Mouse (Mus musculus) brain, embryonic 14.5 days (tissue): ENCODE measurements around the gene Atg4a-ps. TPM values are rescaled to one million over a fixed set of nuclear protein-coding genes. Genes with fewer than 3 reads are reported as not detected.
"Not testable (repeated sequence)": the region's sequence is repeated elsewhere in the genome, so short reads cannot be mapped to it uniquely, and the experiment has no call there.

Experiments
- DNase-seq: peaks from one replicate; pipeline ENCODE4 v3.0.0-alpha.2; 2011; ENCODE audit warnings: low read depth
- CTCF ChIP-seq: fragments of 200-500 bp; IDR thresholded peaks from 2 replicates; pipeline ENCODE4 v1.5.1; 2012; ENCODE audit warnings: inconsistent platforms, mild to moderate bottlenecking, moderate library complexity, borderline replicate concordance; ENCODE audit not compliant: insufficient read depth, insufficient read length; ENCODE audit errors: extremely low read depth
- POLR2A ChIP-seq: fragments of 200-500 bp; IDR thresholded peaks from 2 replicates; pipeline ENCODE4 v1.6.1; 2012; ENCODE audit warnings: mild to moderate bottlenecking, inconsistent platforms, borderline replicate concordance; ENCODE audit not compliant: poor library complexity, insufficient read depth, insufficient read length, severe bottlenecking; ENCODE audit errors: extremely low read depth
- polyA plus RNA-seq: library from polyadenylated mRNA; depleted of rRNA; stranded (reverse); fragments of >200 nt; gene quantifications from 2 replicates; pipeline ENCODE4 v1.2.3, GENCODE M21; 2012; rRNA removed

Gene Atg4a-ps
- 0.04 TPM in 1 of 2 replicates, not detected in the other for polyA plus RNA-seq

GRCm38 (mm10) chr3:103645968-103646367, at the start of gene Atg4a-ps:
TSS of gene Atg4a-ps (minus strand) at chr3:103646068.
- not testable (repeated sequence) for DNase-seq

DNA sequence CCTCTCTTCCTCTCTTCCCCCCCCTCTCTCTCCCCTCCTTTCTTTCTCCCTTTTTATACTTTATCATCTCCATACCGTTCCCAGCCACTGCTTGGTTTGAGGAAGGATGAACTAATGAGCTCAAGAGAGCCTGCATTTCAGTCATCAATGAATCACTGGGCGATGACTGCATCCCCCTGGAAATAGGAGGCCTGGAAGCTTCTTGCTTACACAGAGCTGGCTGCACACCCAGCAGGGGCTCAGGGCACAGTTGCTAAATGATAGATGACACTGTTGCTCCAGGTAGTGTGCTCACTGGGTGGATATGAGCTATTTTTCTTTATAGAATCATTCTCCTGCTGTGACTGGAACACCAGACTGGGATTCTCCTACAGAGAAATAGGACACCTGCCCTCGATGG, 49.7 kb upstream of the Atg4a-ps start:
- no peak for DNase-seq
- TF ChIP-seq POLR2A (no peak), CTCF (no peak)

- no peak for DNase-seq
- TF ChIP-seq POLR2A, result no peak
- no peak for TF ChIP-seq CTCF
Measured at GRCm38 (mm10) chr3:103690506-103690905, 44.6 kb upstream of the Atg4a-ps start.

DNA sequence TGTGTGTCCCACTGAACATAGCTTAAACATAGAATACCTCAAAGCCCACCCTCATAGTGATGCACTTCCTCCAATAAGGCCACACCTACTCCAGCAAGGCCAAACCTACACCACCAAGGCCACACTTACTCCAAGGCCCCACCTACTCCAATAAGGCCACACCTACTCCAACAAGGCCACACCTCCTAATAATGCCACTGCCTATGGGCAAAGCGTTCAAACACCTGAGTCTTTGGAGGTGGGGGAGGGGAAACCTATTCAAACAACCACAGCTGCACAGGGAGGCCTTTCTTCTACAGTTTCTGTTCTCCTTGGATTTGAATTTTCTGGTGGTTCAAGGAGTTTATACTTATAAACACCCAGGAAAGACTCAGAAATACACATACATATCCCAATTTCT, 43.2 kb upstream of the Atg4a-ps start:
- DNase-seq, result no peak
- no peak for TF ChIP-seq POLR2A
- no peak for TF ChIP-seq CTCF

- no peak for DNase-seq
- TF ChIP-seq CTCF (no peak), POLR2A (no peak)
Measured at GRCm38 (mm10) chr3:103683966-103684319, 38.1 kb upstream of the Atg4a-ps start.

DNA sequence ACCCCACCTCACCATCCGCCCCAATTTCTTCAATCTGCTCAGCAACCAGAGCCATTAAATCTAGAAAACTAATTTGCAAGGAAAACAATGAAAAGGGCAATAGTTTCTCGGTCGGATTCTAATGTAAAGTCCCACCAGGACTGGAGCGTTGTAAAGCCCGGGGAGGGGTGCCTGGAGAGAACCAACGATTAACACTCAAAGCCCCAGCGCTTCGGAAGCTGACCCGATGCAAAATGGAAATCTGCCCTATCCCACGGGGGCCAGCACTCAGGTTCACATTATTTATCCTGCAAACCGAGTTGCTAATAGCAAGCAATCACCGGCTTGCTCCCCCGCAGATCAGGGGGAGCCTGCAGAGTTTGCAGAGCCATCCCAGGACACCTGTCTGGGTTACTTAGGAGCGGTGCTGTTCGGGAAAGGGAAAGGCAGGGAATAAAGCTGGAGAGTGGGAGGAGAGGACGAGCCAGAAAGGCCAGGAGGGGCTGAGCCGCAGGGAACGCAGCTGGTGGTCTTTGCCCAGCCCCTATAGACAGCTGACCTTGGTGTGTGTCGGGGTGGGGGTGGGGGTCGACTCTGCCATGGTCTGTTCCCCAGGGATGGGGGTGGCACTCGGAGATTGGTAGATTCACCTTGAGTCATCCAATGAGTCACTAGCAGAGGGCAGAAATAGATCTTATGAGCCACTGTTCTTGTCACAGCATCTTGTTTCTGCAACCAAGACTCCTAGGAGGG, 37.5 kb upstream of the Atg4a-ps start:
- no peak for TF ChIP-seq POLR2A
- no peak for TF ChIP-seq CTCF
- DNase-seq, result peak; percentile 45

- TF ChIP-seq CTCF, result no peak
- no peak for TF ChIP-seq POLR2A
- no peak for DNase-seq
Measured at GRCm38 (mm10) chr3:103682473-103682872, 36.6 kb upstream of the Atg4a-ps start.

- no peak for DNase-seq
- TF ChIP-seq CTCF, result no peak
- no peak for TF ChIP-seq POLR2A
Measured at GRCm38 (mm10) chr3:103678811-103679210, 32.9 kb upstream of the Atg4a-ps start.

GRCm38 (mm10) chr3:103672716-103673115, 26.8 kb upstream of the Atg4a-ps start:
- DNase-seq, result no peak
- TF ChIP-seq POLR2A (no peak), CTCF (no peak)

DNA sequence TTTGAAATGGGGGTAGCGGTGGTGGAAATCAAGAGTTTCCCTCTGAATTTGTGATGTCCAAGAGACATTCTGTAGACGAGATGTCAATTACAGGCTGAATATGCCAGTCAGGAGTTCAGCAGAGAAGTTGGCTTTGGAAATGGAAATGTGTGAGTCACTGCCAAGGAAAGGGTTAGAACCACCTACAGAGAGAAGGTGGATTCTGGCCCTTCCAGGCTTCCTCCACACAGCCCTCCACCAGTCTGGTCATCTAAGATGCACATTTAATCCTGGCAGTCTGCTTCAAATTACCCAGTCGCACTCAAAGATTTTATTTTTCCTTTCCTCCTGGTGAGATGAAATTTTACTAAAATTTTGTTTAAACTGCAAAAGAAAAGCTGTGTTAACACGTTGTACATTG, 26.2 kb upstream of the Atg4a-ps start:
- no peak for TF ChIP-seq CTCF
- no peak for TF ChIP-seq POLR2A
- DNase-seq, result no peak

DNA sequence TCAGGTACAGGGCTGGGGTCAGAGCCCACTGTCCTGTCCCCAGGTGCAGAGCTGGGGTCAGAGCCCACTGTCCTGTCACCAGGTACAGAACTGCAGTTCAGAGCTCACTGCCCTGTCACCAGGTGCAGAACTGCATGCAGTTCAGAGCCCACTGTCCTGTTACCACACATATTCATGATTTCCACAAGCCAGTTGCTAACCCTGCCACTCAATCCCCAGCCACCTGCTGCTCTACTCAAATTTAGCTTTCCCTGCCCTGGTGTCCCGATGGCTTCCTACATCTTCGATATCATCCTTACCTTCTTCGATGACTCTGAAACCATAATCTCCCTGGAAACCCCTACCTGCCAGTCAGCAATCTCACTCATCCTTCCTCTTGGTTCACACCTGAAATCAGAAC, 17.5 kb upstream of the Atg4a-ps start:
- no peak for TF ChIP-seq POLR2A
- TF ChIP-seq CTCF, result no peak
- no peak for DNase-seq

DNA sequence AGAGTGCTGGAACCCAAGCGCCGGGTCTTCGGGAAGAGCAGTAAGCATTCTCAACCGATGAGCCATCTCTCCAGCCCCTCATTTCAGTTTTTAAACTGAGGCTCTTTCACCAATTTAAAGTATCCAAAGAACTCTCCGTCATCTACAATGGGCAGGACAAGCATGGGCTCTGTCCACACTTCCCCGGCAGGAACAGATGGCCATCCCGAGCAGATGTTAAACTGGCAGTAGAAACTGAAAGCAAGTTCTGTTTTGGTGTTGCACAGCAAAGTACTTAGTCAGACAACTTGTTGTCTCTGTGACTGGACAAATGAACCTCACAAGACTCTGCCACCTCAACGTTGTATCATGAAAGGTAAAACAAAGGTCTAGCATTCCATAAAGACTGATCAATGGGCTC, 15.8 kb upstream of the Atg4a-ps start:
- no peak for TF ChIP-seq CTCF
- TF ChIP-seq POLR2A, result no peak
- DNase-seq, result no peak

DNA sequence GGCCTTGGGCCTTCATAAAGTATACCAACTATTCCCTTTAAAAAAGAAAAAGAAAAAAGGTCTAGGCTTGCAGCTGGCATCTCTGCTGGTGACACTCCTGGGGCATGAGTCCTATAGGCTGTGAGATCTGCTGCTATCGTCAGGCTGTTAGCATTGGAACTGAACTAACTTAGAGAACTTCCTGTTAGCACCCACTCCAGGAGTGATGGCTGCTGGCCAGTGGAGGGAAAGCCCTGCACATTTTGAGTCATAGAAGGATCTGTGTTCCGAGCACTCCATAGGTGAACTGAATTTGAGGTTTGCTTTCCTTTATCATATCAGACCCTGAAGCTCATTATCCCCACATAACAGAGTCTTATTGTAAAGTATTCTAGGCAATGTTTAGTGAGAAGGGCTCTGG, 14.1 kb upstream of the Atg4a-ps start:
- no peak for TF ChIP-seq CTCF
- no peak for TF ChIP-seq POLR2A
- no peak for DNase-seq

DNA sequence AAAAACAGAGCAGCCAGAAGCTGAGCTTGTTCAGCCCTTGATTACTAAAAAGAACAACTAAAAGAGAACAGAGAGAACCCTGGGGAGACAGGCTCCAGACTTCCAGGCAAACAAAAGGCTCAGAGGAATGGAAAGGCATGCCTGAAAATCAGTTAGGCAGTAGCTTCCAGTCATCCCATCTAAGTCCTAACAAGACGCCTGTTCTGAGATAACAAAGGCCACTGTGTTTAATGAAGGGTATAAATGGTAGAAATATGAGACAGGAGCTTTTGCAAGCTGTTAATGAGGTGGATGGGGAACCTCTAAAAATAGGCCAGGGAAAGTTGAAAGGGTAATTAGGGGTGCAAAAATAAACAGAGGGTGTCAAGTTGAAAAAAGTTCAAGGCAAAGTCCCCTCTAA, 4.5 kb upstream of the Atg4a-ps start:
- no peak for TF ChIP-seq POLR2A
- TF ChIP-seq CTCF, result no peak

More for the DNA sequence above, 4.5 kb upstream of the Atg4a-ps start:
- DNase-seq, result peak; percentile 32
